Mouse (Mus musculus) regulatory T cell (primary cell): ENCODE measurements around the gene BC005537.

Source experiments
- in situ Hi-C: fragments of 300-600 bp; cut with MboI, MseI; formaldehyde crosslinking; loops from one replicate; pipeline ENCODE4 v1.15.1; 2025; ENCODE audit warnings: high pct_unique_total_duplicates

The BC005537 gene

GRCm38 (mm10) chr13:24799378-24799777, 2.1 kb upstream of the BC005537 start:
- in situ Hi-C loops = loop anchor here (25.0 kb wide), 1 partner anchor 1037 kb away; the partner anchor contains the start of genes Hist1h1a, Hist1h2ab, Hist1h3a and Hist1h3b

DNA sequence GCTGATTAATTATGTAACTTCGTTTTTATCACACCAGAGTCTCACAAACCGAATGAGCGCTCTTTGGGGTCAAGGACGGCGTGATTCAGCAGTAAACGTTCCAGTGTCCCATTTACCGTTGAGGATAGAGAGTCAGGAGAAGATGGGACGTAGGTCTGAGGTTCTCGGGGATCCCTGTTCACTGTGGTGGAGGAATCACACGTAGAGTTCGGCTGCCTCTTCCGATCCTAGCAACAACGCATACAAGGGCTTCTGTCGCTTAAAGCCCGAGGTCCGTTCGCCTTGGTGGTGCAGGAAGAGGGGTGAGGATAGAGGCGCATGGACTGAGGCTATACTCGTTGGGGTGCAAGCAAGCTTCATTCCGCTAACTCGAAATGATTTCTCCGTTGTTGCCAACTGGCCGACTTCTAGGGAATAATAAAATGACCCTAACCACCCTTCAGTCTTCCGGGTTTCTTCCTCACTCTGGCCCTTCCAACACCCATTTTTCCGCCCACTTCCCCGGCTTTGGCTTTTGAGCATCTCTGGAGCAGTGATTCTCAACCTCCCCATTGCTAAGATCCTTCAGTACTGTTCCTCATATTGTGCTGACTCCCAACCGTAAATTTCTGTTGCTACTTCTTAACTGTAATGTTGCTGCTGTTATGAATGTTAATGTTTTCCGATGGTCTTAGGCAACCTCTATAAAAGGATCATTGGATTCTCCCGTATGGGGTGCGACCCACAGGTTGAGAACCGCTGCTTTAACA, 1.4 kb upstream of the BC005537 start:
- in situ Hi-C loops = loop anchor here (25.0 kb wide), 1 partner anchor 1038 kb away; the partner anchor contains the start of genes Hist1h1a, Hist1h2ab, Hist1h3a and Hist1h3b

DNA sequence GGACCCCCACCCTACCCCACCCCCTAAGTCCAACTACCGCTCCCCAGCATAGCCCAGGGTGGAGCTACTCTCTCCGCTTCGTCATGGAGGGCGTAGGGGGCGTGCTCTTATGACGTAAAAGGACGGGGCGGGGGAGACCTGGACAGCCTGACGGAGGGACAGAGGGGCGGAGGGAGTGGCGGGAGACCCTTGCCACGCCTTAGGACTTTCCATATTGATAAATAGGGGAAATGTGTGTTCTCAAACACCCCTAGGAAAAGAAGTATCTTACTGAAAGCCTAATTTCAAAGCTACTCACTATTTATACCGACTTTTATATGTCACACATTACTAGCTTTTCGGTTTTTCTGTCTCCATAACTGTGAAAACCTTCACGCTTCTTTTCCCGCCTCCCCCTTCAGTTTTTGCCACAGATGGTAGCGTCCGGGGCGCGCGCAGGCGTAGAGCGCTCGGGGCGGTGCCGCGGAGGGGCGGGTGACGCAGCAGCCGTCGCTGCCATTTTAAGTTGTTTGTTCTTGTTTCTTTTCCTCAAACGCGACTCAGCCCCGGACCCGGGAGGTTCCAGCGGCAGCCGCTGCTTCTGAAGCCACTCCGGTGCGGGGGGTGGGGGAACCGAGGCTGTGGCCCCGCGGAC, 666 bp upstream of the BC005537 start:
- in situ Hi-C loops = no loop called here

GRCm38 (mm10) chr13:24802131-24802691, 754 bp downstream of the BC005537 start:
- in situ Hi-C loops = no loop called here

DNA sequence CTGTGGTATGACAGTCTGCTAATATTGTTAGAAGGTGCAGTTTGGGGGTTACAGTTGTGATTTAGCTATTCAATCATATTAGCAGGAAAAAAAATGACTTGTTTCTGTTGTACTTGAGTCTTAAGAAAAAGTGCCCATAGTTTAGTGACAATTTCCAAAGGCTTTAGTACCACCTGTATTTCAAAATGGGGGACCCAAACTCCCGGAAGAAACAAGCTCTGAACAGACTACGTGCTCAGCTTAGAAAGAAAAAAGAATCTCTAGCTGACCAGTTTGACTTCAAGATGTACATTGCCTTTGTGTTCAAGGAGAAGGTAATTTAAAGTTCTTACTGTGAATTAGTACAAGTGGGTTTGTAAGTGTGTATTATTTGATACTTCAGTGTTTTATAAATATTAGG, 1.7 kb downstream of the BC005537 start:
- in situ Hi-C loops = no loop called here

DNA sequence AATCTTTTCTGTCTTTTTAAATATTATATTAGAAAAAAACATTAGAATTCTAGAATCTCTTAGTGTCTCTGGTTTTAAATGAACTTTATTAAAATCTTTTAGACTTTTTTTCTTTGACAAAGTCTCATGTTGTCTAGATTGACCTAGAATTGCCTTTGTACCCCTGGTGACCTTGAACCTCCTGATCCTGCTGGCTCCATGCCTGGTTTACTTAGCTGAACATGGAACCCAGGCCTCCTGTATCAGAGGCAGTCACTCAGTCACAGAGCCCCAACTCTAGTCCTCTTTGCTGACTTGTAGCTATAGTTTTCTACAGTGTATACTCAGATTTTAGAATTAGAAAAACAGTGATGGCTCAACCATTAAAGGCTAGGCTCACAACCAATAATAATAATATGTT, 4.6 kb downstream of the BC005537 start:
- in situ Hi-C loops = no loop called here

DNA sequence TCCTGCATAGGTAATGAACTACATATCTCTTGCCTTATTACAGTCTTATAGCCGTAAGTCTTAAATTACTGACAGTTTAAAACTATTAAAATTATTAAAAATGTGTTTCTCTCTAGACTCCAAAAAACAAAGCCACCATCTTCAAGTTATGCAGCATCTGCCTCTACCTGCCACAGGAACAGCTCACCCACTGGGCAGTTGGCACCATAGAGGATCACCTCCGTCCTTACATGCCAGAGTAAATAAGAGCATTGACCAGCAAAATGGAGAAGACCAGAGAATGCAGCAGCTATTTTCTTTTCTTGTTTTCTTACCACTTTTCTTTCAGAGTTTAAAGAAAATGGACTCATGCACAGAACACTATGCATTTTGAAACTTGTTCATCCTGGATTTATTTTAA, 11.1 kb downstream of the BC005537 start:
- in situ Hi-C loops = no loop called here

- in situ Hi-C loops = no loop called here
Observed at GRCm38 (mm10) chr13:24814616-24815015, 13.2 kb downstream of the BC005537 start.

DNA sequence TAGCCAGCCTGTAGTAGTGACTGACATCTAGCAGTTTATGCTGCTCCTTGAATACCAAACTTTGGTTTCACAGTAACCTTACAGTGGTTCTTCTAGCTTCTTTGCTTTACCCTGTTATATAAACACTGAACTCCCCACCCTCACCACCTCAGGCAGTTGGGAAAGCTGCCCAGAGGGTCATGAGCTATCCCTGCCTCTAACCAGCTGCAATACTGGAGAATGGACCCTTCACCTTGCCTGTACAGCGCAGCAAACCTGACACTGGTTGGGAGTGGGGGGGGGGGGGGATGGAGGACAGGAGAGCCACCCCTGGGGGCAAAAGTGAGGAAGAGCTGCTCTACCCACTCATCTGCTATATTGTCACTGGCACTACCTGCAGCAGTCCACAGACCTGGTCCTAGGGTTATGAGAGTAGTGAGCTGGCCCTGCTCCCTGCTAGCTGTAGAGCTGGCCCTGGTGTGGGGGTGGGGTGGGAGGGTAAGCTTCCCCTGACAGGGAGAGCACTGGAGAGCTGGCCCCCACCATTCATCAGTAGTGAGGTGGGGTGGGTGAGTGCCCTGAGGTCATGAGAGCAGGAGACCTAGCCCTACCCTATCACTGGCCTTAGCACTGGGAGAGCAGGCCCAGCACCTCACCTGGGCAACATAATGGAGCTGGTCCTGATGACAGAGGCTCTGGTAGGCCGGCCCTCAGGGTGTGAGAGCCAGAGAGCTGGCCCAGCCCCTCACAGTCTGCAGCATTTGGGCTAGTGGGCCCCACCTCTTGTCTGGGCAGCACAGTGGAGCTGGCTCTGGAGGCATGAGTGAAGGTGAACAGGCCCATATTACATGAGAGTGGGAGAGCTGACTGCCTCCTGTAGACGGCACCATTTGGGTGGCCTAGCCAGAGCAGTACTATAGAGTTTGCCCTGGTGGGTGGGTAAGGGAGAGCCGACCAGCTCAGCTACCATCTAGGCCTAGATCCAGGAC, 15.0 kb downstream of the BC005537 start:
- in situ Hi-C loops = no loop called here

- in situ Hi-C loops = no loop called here
Observed at GRCm38 (mm10) chr13:24819931-24820330, 18.5 kb downstream of the BC005537 start.

- in situ Hi-C loops = no loop called here
Observed at GRCm38 (mm10) chr13:24822663-24823343, 21.3 kb downstream of the BC005537 start.

GRCm38 (mm10) chr13:24824647-24825046, 23.2 kb downstream of the BC005537 start:
- in situ Hi-C loops = no loop called here

DNA sequence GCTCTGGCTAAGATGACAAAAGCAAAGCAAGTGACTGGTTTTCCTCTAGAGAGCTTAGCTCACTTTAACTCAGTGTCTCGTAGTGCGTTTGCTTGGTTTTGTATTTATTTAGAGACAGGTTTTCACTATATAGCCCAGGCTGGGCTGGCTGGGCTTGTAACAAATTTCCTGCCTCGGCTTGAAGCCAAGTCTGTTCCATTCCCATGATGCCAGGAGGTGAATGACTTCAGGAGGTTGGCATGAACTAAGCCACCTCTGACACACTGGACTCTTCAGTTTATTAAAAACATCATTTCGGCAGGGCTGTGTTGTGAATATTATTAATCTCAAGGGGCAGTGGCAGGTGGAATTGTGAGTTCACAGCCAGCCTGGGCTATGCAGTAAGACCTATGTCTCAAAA, 24.1 kb downstream of the BC005537 start:
- in situ Hi-C loops = no loop called here

DNA sequence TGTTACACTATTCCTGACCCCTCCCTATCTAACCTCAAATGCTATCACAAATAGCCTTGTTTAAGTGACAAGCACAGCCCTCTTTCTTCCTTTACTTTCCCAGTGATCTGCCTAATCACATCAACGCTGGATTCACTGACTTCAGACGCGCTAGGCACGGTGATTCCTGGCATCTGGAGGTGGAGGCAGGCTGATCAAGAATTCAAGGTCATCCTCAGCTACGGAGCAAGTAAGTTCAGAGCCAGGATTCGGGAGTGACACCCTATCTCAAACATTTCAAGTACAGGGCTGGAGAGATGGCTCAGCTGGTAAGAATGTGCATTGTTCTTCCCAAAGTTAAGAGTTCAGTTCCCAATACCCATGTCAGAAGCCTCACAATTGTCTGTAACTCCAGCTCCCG, 24.7 kb downstream of the BC005537 start:
- in situ Hi-C loops = no loop called here

DNA sequence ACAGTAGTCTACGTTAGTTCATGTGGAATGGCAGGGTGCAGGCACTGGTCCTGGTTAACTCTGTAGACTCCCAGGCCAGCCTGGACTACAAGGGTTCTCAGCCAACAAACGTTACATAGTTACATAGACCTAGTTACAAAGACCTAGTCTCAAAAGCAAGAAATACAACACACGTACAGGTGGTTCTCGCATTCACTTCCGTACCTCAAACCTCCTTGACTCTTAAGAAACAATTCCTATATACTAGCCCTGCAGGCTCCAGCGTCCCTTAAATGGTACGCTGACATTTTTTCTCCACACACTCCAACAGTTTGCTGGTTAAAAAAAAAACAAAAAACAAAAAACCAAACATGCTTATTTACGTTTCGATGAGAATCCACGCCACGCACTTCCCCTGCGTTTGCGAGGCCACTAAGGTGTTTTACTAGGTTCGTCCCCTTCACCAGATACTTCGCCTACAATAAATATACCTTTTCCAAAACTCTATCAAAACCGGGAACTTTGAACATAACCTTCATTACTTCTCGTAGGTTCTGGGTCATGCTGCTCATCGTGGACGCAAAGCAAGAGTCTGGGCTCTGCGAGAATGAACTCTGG, 29.4 kb downstream of the BC005537 start:
- in situ Hi-C loops = no loop called here

GRCm38 (mm10) chr13:24831353-24832130, 30.1 kb downstream of the BC005537 start, which contains the start of the genes Acot13 and Tdp2:
Acot13 (minus strand) TSS chr13:24831540.
Tdp2 (plus strand) TSS chr13:24831679.
- in situ Hi-C loops = no loop called here

GRCm38 (mm10) chr13:24832131-24832810, 30.8 kb downstream of the BC005537 start:
- in situ Hi-C loops = no loop called here

DNA sequence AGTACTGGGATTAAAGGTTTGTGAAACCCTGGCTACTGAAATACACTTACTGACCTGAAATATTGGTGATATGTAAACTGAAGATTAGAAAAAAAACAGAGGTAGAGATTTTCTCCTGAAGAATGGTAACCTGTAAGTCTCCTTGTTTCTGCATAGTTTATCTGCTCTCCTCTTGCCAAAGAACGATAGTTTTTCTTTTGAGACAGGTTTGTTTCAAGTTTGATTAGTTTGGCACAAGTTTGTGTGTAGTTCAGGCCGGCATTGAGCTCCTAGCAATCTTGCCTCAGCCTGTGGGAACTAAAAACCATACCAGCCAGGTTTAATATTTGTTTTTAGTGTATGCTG, 31.3 kb downstream of the BC005537 start:
- in situ Hi-C loops = no loop called here

DNA sequence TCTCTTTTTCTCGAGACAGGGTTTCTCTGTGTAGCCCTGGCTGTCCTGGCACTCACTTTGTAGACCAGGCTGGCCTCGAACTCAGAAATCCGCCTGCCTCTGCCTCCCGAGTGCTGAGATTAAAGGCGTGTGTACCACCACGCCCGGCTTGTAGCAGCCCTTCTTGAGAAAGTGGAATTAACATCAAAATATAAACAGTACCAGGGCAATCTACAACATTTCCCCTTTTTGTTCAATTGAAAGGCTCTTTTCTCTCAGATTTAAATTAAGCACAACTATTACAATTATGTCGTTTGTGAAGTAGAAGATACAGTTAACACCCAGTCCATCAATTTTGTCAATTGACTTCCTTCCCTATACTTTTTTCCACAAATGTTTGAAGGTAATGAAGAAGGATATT, 36.3 kb downstream of the BC005537 start:
- in situ Hi-C loops = loop anchor here (5.0 kb wide), 1 partner anchor 105 kb away; the partner anchor contains the start of gene Gpld1
